In genomic region chr9:14885151-14885550, GRCm38 (mm10) we compare ENCODE assay signal across 17 mouse cellular contexts. TPM values are rescaled to one million over a fixed set of nuclear protein-coding genes. Genes with fewer than 3 reads are reported as not detected.
A peak's percentile ranks its signal among the peaks of the same experiment; 100 is the strongest.
DNase-seq lines count a peak whose midpoint lies in the region; TF ChIP-seq lines count a peak whose summit lies in the region.
"Had no signal": no experiment of that assay in that cellular context is flagged by ENCODE, and none has a peak within 500 bp of the region (broad histone marks: within the 10 kb centered on the region; RNA-seq: fewer than 3 reads in every experiment).

No protein-coding gene starts in this region.

- peaks cover 4% of the 10 kb centered on the region; the same call in 1 of the 2 replicates for H3K4me1 ChIP-seq in lung, adult 2 months (ENCODE audit: control insufficient read depth, insufficient read depth, low read length)
- H3K4me1 ChIP-seq in bone marrow macrophage, adult 2 months (ENCODE audit: control insufficient read depth, insufficient read depth, low read length) = peaks cover 10% of the 10 kb centered on the region
- H3K4me1 ChIP-seq: forebrain, embryonic 10.5 days; neural tube, embryonic 13.5 days had no signal

- TF ChIP-seq CTCF in lung, adult 2 months (IDR thresholded peaks at IDR 0.05; ENCODE audit: insufficient read depth, low read length) = no peak
- no peak for TF ChIP-seq CTCF in bone marrow macrophage, adult 2 months (IDR thresholded peaks at IDR 0.05; ENCODE audit: low read depth, low read length)

- no peak for TF ChIP-seq POLR2A in lung, adult 2 months (IDR thresholded peaks at IDR 0.05; ENCODE audit: borderline replicate concordance, extremely low read depth, low read depth, low read length)
- TF ChIP-seq POLR2A in bone marrow macrophage, adult 2 months (IDR thresholded peaks at IDR 0.05; ENCODE audit: borderline replicate concordance, low read depth, low read length) = no peak

- H3K4me3 ChIP-seq in lung, adult 2 months (replicated peaks; ENCODE audit: extremely low read depth, low read depth, low read length) = no peak overlapping the region
- no peak overlapping the region for H3K4me3 ChIP-seq in bone marrow macrophage, adult 2 months (ENCODE audit: insufficient read depth, low read length)
- H3K4me3 ChIP-seq: forebrain, embryonic 10.5 days; hindbrain, embryonic 13.5 days; left cerebral cortex, adult 2 months; neural tube, embryonic 13.5 days had no signal

- H3K27ac ChIP-seq in bone marrow macrophage, adult 2 months (ENCODE audit: insufficient read depth, low read depth, low read length) = peak overlapping the region; percentile 30; the same call in 1 of the 2 replicates
- H3K27ac ChIP-seq: forebrain, embryonic 10.5 days; hindbrain, embryonic 13.5 days; left cerebral cortex, adult 2 months; neural tube, embryonic 13.5 days had no signal

- DNase-seq in adrenal gland, adult (ENCODE audit: inconsistent age in 2 of 2, low spot score in 1 of 2) = peak; percentile 47 to 80
- no peak for DNase-seq in adrenal gland, adult 18-20 months (ENCODE audit: low spot score in 2 of 2)
- DNase-seq in lung, postnatal 36 days = peak; percentile 34
- no peak for DNase-seq in lung, adult 2 months
- DNase-seq in thymus, postnatal 10 days (ENCODE audit: low spot score in 2 of 2) = peak; percentile 39 to 56
- DNase-seq in c-Kit-positive CD71-positive TER-119-positive erythroid progenitor cells, embryonic 14.5 days (ENCODE audit: low spot score) = no peak
- no peak for DNase-seq in heart, adult 11 months
- DNase-seq: cerebellum, adult 2 months had no signal

RNA-seq across cellular contexts. Expression of gene Izumo1r, which starts 18.6 kb away (rescaled TPM):
- not detected for total RNA-seq in adrenal gland, adult 18-20 months (2021)
- polyA plus RNA-seq in lung, adult 2 months (2012; rRNA removed) = 1.5 TPM in 2 replicates
- polyA plus RNA-seq in bone marrow macrophage, adult 2 months (2012; ENCODE audit: insufficient read depth, insufficient read length, missing spikeins) = not detected in 2 replicates
- total RNA-seq: gastrocnemius, adult 18-20 months; left cerebral cortex, adult 2 months; liver, adult 2 months had no signal
- polyA plus RNA-seq: cerebellum, adult 2 months; forebrain, embryonic 10.5 days; heart, embryonic 14.5 days; hindbrain, embryonic 13.5 days; neural tube, embryonic 13.5 days; stomach, embryonic 16.5 days had no signal

RNA-seq across cellular contexts. Expression of gene Gpr83, which starts 25.1 kb away (rescaled TPM):
- total RNA-seq in adrenal gland, adult 18-20 months (2021) = not detected
- 0.27 and 0.32 TPM in 2 replicates for polyA plus RNA-seq in lung, adult 2 months (2012; rRNA removed)
- polyA plus RNA-seq in bone marrow macrophage, adult 2 months (2012; ENCODE audit: insufficient read depth, insufficient read length, missing spikeins) = not detected in 2 replicates
- total RNA-seq: gastrocnemius, adult 18-20 months; liver, adult 2 months had no signal
- polyA plus RNA-seq: liver, adult 2 months had no signal

Comparison
In these comparisons a context has a peak if more than half of its experiments do, and no peak if none do; other contexts are left out.
1. DNase-seq: peak in adrenal gland, adult (2 of 2), lung, postnatal 36 days (single experiment) and thymus, postnatal 10 days (2 of 2); none in adrenal gland, adult 18-20 months (0 of 2), lung, adult 2 months (single experiment), c-Kit-positive CD71-positive TER-119-positive erythroid progenitor cells, embryonic 14.5 days (single experiment) and heart, adult 11 months (single experiment).